Mouse (Mus musculus): ENCODE results near the gene Dpp10. TPM values are rescaled to one million over a fixed set of nuclear protein-coding genes. Genes with fewer than 3 reads are reported as not detected.

The Dpp10 gene
- total RNA-seq, 4 experiments from 2014 or later = 0.09 to 0.46 (median 0.24) TPM; not detected in 1

DNA sequence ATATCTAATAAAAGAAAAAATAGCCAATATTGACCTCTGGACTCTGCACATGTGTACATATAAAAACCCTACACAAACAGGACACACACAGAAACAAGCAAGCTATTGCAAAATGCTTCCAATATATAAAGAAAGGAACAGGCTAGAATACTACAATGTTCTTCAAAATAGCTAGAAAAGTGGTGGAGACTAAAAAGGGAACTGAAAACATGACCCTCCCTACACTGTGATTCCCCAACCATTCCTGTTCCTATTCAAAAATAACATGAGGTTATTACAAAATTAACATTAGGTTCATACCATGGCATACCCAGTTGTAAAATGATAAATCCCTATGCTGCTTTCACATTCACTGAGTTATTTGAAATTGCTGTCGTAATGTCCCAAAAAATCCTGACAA lies 125.8 kb downstream of the Dpp10 start:
- DNase-seq (ENCODE audit: low spot score in 2 of 2) = no peak

- DNase-seq (ENCODE audit: low spot score in 2 of 2) = no peak
These were observed 142.7 kb downstream of the Dpp10 start for GRCm38 (mm10) chr1:123902628-123903027.

GRCm38 (mm10) chr1:123901218-123901617 lies 144.1 kb downstream of the Dpp10 start:
- no peak for DNase-seq (ENCODE audit: low spot score in 2 of 2)

DNA sequence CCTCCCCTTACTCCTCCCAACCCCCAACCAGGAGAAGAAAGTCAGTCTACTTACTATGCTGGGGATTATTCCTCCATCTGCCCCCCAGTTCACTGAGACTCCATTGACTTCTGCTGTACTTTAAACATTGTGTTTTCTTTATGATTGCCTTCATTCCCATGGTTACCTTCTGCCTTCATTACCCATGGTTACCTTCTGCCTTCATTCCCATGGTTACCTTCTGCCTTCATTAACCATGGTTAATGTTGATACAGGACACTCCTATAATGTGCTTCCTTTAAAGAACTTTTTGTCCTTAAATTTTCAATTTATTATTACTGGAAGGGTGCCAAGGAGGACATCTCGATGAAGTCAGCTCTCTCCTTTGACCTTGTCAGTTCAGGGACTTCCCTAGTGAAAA lies 158.1 kb downstream of the Dpp10 start:
- no peak for DNase-seq (ENCODE audit: low spot score in 2 of 2)

DNA sequence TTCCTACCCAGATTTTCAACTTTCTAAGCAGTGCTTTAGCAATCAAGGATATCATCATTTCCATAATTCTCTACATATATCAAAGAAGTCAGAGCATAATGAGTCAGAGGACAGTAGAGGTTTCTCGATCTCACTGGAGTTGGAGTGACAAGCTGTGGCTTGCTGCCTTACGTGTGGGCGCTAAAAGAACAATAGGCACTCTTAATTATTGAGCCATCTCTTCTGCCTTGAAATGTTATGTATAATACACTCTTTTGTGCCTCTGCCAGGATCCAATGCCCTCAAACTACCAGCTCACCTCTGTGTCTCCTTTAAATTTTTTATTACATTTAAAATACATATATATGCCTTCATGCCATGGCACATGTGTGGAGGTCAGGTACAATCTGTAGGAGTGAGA lies 198.5 kb downstream of the Dpp10 start:
- no peak for DNase-seq (ENCODE audit: low spot score in 2 of 2)

DNA sequence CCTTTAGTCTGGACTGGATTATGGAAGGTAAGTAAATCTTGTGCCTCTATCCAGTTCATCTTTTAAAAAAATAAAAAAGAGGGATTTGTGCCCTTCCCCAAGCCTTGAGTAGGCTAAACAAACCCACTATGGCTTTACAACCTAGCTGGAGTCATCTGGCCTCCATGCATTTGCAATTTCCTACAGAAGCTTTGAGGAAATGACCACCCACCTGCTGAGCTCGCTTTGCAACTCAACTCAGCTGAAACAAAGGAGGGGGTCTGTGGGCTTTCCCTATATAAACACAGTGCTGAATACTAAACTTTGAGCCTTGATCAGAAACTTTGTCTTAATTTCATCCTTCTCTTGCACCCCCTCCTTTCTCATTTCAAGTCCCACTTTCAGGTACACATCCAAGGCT lies 244.2 kb downstream of the Dpp10 start:
- DNase-seq (ENCODE audit: low spot score in 2 of 2) = no peak

DNA sequence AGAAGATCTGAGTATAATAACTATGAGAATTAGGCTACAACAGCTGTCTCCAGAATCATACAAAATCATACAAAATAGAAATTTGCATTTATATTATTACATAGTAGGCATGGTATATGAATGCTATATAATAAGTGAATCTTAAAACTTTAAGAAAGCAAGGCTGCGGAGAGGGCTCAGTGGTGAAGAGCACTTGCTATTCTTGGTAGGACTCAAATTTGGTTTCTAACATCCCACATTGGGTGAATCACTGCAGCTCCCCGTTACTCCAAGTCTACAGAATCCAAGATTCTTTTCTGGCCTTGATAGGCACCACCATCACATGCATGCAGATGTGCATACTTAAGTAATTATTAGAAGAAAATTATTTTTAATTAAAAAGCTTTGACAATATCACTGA lies 279.8 kb downstream of the Dpp10 start:
- DNase-seq (ENCODE audit: low spot score in 2 of 2) = no peak

DNA sequence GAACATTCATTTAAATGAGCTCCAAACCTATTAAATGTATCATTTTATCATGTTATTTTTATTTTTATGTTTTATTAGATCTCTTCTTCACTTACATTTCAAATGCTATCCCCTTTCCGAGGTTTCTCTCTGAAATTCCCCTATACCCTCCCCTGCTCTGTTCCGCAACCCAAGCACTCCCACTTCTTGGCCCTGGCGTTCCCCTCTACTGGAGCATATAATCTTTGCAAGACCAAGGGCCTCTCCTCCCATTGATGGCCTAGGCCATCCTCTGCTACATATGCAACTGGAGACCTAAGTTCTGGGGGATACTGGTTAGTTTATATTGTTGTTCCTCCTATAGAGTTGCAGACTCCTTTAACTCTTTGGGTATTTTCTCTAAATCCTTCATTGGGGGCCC lies 283.1 kb downstream of the Dpp10 start:
- DNase-seq (ENCODE audit: low spot score in 2 of 2) = no peak

- DNase-seq (ENCODE audit: low spot score in 2 of 2) = no peak
These were observed 289.3 kb downstream of the Dpp10 start for GRCm38 (mm10) chr1:123756055-123756454.

- DNase-seq (ENCODE audit: low spot score in 2 of 2) = no peak
These were observed 338.1 kb downstream of the Dpp10 start for GRCm38 (mm10) chr1:123707292-123707691.

- no peak for DNase-seq (ENCODE audit: low spot score in 2 of 2)
These were observed 386.9 kb downstream of the Dpp10 start for GRCm38 (mm10) chr1:123658409-123658808.

- no peak for DNase-seq (ENCODE audit: low spot score in 2 of 2)
These were observed 388.8 kb downstream of the Dpp10 start for GRCm38 (mm10) chr1:123656607-123657006.

GRCm38 (mm10) chr1:123637897-123638296 lies 407.5 kb downstream of the Dpp10 start:
- DNase-seq (ENCODE audit: low spot score in 2 of 2) = no peak

GRCm38 (mm10) chr1:123628268-123628667 lies 417.1 kb downstream of the Dpp10 start:
- DNase-seq (ENCODE audit: low spot score in 2 of 2) = no peak

DNA sequence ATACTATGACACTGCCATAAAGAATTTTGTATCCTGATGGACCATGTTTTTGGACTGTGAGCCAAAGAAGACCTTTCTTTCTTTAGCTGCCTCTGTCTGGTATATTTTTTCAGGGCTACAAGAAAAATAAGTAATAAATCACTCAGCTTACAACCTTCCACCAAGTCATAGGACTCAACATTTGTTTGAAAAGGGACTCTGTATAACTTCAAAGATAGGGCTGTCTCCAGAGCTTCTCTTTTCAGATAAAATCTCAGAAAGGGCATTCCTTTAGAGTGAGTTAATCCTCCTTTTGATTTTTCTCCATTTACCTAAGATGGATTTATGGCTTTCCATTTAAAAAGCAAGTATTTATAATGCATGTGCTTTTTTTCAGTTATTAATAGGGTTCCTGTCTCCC lies 460.5 kb downstream of the Dpp10 start:
- DNase-seq (ENCODE audit: low spot score in 2 of 2) = no peak

- DNase-seq (ENCODE audit: low spot score in 2 of 2) = no peak
These were observed 465.2 kb downstream of the Dpp10 start for GRCm38 (mm10) chr1:123580112-123580511.

- no peak for DNase-seq (ENCODE audit: low spot score in 2 of 2)
These were observed 471.6 kb downstream of the Dpp10 start for GRCm38 (mm10) chr1:123573713-123574112.

DNA sequence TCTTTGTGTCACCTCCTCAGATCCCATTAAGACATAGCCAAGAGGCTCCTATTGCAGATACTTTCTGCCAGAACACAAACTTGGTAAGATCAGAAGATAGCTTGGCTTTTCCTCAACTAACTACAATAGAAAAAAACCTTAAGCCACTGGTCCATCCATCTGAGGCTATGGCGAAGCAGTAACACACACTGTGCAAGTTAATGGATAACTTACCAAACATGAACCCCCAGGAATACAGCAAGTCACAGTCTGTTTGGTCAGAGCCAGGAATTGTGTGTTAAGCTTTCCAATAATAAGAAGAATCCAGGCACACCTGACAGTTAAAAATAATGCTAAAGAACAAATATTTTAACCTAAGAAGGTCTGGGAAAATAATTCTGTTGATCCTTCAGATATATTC lies 502.9 kb downstream of the Dpp10 start:
- no peak for DNase-seq (ENCODE audit: low spot score in 2 of 2)

GRCm38 (mm10) chr1:123467729-123468128 lies 577.6 kb downstream of the Dpp10 start:
- DNase-seq (ENCODE audit: low spot score in 2 of 2) = no peak

DNA sequence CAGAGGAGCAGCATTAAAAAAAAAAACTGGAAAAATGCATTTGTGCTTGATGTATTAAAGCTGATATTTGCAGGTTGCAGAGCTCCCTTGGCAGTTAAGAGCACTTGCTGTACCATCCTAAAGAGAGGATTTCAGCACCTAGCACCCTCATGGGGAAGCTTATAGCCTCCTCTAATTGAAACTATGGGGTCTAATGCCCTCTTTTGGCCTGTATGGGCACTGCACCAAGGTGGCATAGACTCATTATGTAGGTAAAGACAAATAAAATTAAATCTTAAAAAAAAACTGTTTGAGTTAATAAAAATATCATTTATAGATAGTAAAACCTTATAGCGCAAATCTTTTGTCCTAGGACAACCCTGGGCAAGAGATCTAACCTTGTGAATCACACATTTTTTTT lies 631.2 kb downstream of the Dpp10 start:
- DNase-seq (ENCODE audit: low spot score in 2 of 2) = no peak

DNA sequence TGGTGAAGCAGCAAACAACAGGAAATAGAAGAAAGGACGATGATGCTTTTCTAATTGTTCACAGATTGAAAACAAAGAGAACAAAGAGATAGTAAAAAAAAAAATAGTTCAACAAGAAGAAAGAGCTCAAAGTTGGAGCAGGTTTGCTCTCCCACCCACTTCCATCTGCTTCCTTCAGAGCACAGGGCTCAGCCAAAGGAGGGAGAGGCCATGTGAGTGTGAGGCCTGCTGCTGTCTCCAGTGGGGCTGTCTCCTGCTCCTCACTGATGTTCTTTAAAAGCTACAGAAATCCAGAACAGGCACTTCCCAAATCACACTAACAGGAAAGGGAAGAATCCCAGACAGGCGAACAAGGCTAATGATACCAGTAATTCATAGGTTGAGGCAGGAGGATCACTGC lies 694.1 kb downstream of the Dpp10 start:
- no peak for DNase-seq (ENCODE audit: low spot score in 2 of 2)

GRCm38 (mm10) chr1:123337877-123338276 lies 707.5 kb downstream of the Dpp10 start:
- no peak for DNase-seq (ENCODE audit: low spot score in 2 of 2)

GRCm38 (mm10) chr1:123316886-123317285 lies 728.5 kb downstream of the Dpp10 start:
- DNase-seq (ENCODE audit: low spot score in 2 of 2) = no peak

Data from gastrocnemius, adult 8-10 months (tissue).